Mouse (Mus musculus) lung, adult 2 months (tissue): ENCODE data around the gene Ankrd10.

Experiments
- CTCF ChIP-seq: fragments of 200-500 bp; IDR thresholded peaks from 2 replicates; pipeline ENCODE4 v1.5.1; 2011; ENCODE audit warnings: mild to moderate bottlenecking, low read length, control low read depth; ENCODE audit not compliant: insufficient read depth
- POLR2A ChIP-seq: fragments of 200-500 bp; IDR thresholded peaks from 2 replicates; pipeline ENCODE4 v1.6.1; 2011; ENCODE audit warnings: low read depth, mild to moderate bottlenecking, control low read depth, low read length, borderline replicate concordance; ENCODE audit errors: extremely low read depth

GRCm38 (mm10) chr8:11618063-11618462 is 17.5 kb downstream of the Ankrd10 start:
- TF ChIP-seq CTCF: no peak
- TF ChIP-seq POLR2A: no peak
